Mouse (Mus musculus) lung, embryonic 14.5 days (tissue): Measurements from ENCODE around the gene Tgfb2. TPM values are rescaled to one million over a fixed set of nuclear protein-coding genes. Genes with fewer than 3 reads are reported as not detected.
A peak's percentile ranks its signal among the peaks of the same experiment; 100 is the strongest.

Source experiments
- ATAC-seq: fragments of 200-750 bp; cut with Nextera tagmentation; 2 replicates; pipeline ENCODE4 v1.8.0; 2017; ENCODE audit warnings: mild to moderate bottlenecking, moderate TSS enrichment, moderate library complexity; ENCODE audit not compliant: insufficient read depth
- DNase-seq: peaks from one replicate; pipeline ENCODE4 v3.0.0-alpha.2; 2015
- H3K27ac ChIP-seq: fragments of 300-500 bp; sonication (generic); 2 replicates; pipeline ENCODE4 v1.5.1; 2014; ENCODE audit warnings: low read depth, mild to moderate bottlenecking, moderate library complexity
- H3K27me3 ChIP-seq: fragments of 300-500 bp; sonication (generic); 2 replicates; pipeline ENCODE4 v1.6.1; 2014; ENCODE audit warnings: low read length, control low read depth; ENCODE audit not compliant: insufficient read depth
- H3K36me3 ChIP-seq: fragments of 300-500 bp; sonication (generic); 2 replicates; pipeline ENCODE4 v1.6.1; 2014; ENCODE audit warnings: control low read depth; ENCODE audit not compliant: insufficient read depth
- H3K4me1 ChIP-seq: fragments of 300-500 bp; sonication (generic); 2 replicates; pipeline ENCODE4 v1.6.1; 2014; ENCODE audit warnings: antibody characterized with exemption, control low read depth; ENCODE audit not compliant: insufficient read depth
- H3K4me2 ChIP-seq: fragments of 300-500 bp; sonication (generic); 2 replicates; pipeline ENCODE4 v1.6.1; 2014; ENCODE audit warnings: mild to moderate bottlenecking
- H3K4me3 ChIP-seq: fragments of 300-500 bp; sonication (generic); 2 replicates; pipeline ENCODE4 v1.5.1; 2014; ENCODE audit warnings: low read depth, low read length
- H3K9ac ChIP-seq: fragments of 300-500 bp; sonication (generic); 2 replicates; pipeline ENCODE4 v1.6.1; 2014
- H3K9me3 ChIP-seq: fragments of 300-500 bp; sonication (generic); 2 replicates; pipeline ENCODE4 v1.6.1; 2016; ENCODE audit warnings: low read depth, low read length, control low read depth
- CTCF ChIP-seq: IDR thresholded peaks from 2 replicates; pipeline ENCODE4 v1.5.1; 2016; ENCODE audit warnings: antibody characterized with exemption, low read depth
- WGBS: fragments of 180-500 bp; shearing (Covaris S2); extraction: QIAGEN DNeasy Blood & Tissue Kit; methylation state at CpG from one replicate; pipeline ENCODE4 v1.1.7; 2014; 5-methylcytosine and 5-hydroxymethylcytosine counted together
- polyA plus RNA-seq: library from polyadenylated mRNA; unstranded; fragments of >200 nt; fragmentation: Nextera tagmentation; extraction: Ambion mirVana; gene quantifications from 2 replicates; pipeline ENCODE4 v1.2.1, GENCODE M21; 2014

Tgfb2 gene
- polyA plus RNA-seq, 1 experiment from 2014 or later, result 86.5 TPM

DNA sequence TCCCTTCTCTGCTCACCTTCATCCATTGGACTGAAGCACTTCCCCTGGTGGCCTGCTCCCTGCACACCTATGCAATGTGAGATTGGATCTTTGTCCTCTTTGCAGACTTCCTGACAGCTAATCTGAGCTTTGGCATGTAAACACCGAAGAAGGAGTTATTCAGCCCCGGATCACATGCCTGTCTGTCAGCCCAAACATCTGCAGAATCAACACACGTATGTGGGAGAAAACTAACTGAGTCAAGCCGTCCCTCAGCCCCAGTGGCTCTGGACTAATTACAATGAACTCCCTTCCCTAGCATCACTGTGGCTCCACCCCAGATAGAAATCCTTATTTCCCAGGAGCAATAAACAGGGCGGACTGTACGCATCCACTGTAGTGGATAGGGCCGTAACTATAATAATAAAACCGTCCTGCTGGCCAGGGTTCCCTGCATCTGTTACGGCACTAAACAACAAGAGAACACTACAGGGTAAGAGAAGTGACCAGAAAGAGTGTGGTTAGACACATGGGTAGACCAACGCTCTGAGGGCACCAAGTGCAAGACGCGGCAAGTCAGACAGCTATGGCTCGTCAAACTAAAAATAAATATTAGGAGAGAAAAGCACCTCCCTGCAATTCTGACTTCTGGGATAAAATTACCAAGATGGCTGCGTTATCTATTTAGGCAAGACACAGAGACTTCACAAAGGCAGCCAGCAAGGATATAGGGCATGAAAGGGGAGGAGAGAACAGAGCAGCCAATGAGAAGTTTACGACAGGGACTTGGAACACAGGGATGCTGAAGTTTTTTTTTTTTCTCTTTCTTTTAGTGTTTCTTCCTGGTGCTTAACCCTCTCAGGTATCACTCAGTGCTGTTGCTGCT, 3.2 kb downstream of the Tgfb2 start:
- Histone ChIP-seq H3K36me3 (peaks cover 7% of the 10 kb centered on the region; the same call in 1 of the 2 replicates), H3K27ac (peak overlapping the region; percentile 91), H3K4me2 (peak overlapping the region; percentile 62), H3K27me3 (no peaks in the 10 kb centered on the region), H3K4me1 (peaks cover 5% of the 10 kb centered on the region; the same call in 1 of the 2 replicates), H3K4me3 (peak overlapping the region; percentile 68), H3K9me3 (no peaks in the 10 kb centered on the region), H3K9ac (peak overlapping the region; percentile 92)
- WGBS, result 4% methylated on average over 15 of the region's 15 CpGs
- peak; percentile 79 for DNase-seq
- peak; percentile 51 for ATAC-seq
- TF ChIP-seq CTCF, result no peak

GRCm38 (mm10) chr1:186701206-186701905, 4.4 kb downstream of the Tgfb2 start:
- Histone ChIP-seq H3K36me3 (peaks cover 8% of the 10 kb centered on the region; the same call in 1 of the 2 replicates), H3K27me3 (no peaks in the 10 kb centered on the region), H3K4me2 (peak overlapping the region; percentile 62), H3K27ac (peak overlapping the region; percentile 55; the same call in 1 of the 2 replicates), H3K4me3 (peak overlapping the region; percentile 30), H3K4me1 (peaks cover 7% of the 10 kb centered on the region; the same call in 1 of the 2 replicates), H3K9me3 (no peaks in the 10 kb centered on the region), H3K9ac (no peak overlapping the region; the same call in 1 of the 2 replicates)
- TF ChIP-seq CTCF, result no peak
- 13% methylated on average over 8 of the region's 8 CpGs for WGBS
- ATAC-seq (no peak), DNase-seq (peak; percentile 87)

GRCm38 (mm10) chr1:186700496-186700895, 5.3 kb downstream of the Tgfb2 start:
- WGBS, result 77% methylated on average over 3 of the region's 3 CpGs
- H3K4me3 ChIP-seq, result peak overlapping the region; percentile 10; the same call in 1 of the 2 replicates
- ATAC-seq (no peak), DNase-seq (no peak)
- H3K4me2 ChIP-seq, result peak overlapping the region; percentile 62
- H3K4me1 ChIP-seq, result peaks cover 12% of the 10 kb centered on the region; the same call in 1 of the 2 replicates
- peaks cover 10% of the 10 kb centered on the region; the same call in 1 of the 2 replicates for H3K36me3 ChIP-seq
- H3K27me3 ChIP-seq, result no peaks in the 10 kb centered on the region
- no peak for TF ChIP-seq CTCF
- no peak overlapping the region for H3K27ac ChIP-seq
- H3K9me3 ChIP-seq, result no peaks in the 10 kb centered on the region
- H3K9ac ChIP-seq, result no peak overlapping the region

DNA sequence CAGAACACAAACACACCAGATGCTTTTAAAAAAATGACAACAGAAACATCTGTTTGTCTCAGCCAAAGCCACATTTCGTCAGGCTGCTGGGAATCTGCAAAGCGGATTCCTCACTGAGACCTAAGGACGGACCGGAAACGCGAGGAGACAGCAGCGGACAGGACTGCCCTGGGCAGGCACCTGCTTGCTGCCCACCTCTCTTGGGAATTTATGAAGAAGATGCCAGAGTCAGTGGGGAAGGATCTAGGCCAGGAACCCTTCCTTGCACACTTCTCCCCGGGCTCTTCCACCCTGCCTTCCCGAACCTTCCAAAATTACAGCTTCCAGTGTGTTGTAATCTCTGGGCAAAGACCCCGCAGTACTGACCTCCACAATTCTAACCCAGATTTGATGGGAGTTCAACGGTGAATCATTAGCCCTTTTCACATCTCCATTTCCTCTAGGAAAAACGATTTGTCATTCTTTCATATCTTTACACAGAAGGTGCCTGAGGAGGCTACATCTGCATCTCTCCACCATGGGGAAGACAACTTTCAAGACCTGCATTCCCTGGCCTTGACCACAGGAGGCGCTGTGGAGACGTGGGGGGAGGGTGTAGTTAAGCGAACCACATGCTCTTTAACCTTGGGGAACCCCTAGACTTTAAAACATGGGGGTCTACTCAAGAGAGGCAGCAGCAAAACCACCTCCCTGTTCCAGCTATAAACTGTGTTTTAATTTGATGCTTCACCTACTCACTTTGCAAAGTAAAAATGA, 7.0 kb downstream of the Tgfb2 start:
- Histone ChIP-seq H3K9me3 (no peaks in the 10 kb centered on the region), H3K4me1 (peaks cover 12% of the 10 kb centered on the region; the same call in 1 of the 2 replicates), H3K36me3 (peaks cover 16% of the 10 kb centered on the region), H3K4me3 (no peak overlapping the region), H3K9ac (no peak overlapping the region), H3K27me3 (no peaks in the 10 kb centered on the region), H3K27ac (no peak overlapping the region), H3K4me2 (no peak overlapping the region)
- WGBS, result 78% methylated on average over 15 of the region's 15 CpGs
- ATAC-seq (no peak), DNase-seq (no peak)
- TF ChIP-seq CTCF, result peak; percentile 62

GRCm38 (mm10) chr1:186696231-186696630, 9.6 kb downstream of the Tgfb2 start:
- Histone ChIP-seq H3K4me3 (no peak overlapping the region), H3K27me3 (no peaks in the 10 kb centered on the region), H3K4me1 (peaks cover 12% of the 10 kb centered on the region; the same call in 1 of the 2 replicates), H3K9me3 (no peaks in the 10 kb centered on the region), H3K36me3 (peaks cover 16% of the 10 kb centered on the region), H3K27ac (peak overlapping the region; percentile 33; the same call in 1 of the 2 replicates), H3K4me2 (no peak overlapping the region), H3K9ac (no peak overlapping the region)
- DNase-seq, result no peak
- WGBS, result 76% methylated on average over 9 of the region's 9 CpGs
- TF ChIP-seq CTCF, result no peak
- no peak for ATAC-seq

GRCm38 (mm10) chr1:186695361-186695760, 10.4 kb downstream of the Tgfb2 start:
- peaks cover 8% of the 10 kb centered on the region; the same call in 1 of the 2 replicates for H3K4me1 ChIP-seq
- H3K4me2 ChIP-seq, result no peak overlapping the region
- no peak for TF ChIP-seq CTCF
- ATAC-seq (no peak), DNase-seq (peak; percentile 64)
- H3K9me3 ChIP-seq, result no peaks in the 10 kb centered on the region
- no peak overlapping the region for H3K4me3 ChIP-seq
- 0 out of 2 replicates have a peak overlapping the region, but pooled peaks have one; percentile 33 for H3K27ac ChIP-seq
- WGBS, result 32% methylated on average over 4 of the region's 4 CpGs
- H3K36me3 ChIP-seq, result peaks cover 16% of the 10 kb centered on the region
- H3K27me3 ChIP-seq, result no peaks in the 10 kb centered on the region
- H3K9ac ChIP-seq, result no peak overlapping the region
